Mouse (Mus musculus): ENCODE results near the gene Itpk1. TPM values are rescaled to one million over a fixed set of nuclear protein-coding genes. Genes with fewer than 3 reads are reported as not detected.

Gene Itpk1
- polyA plus RNA-seq, 1 experiment from 2014 or later, result 20.7 TPM

GRCm38 (mm10) chr12:102729855-102730797 lies 25.4 kb upstream of the Itpk1 start:
- Histone ChIP-seq H3K27me3 (no peaks in the 10 kb centered on the region), H3K4me1 (replicated peaks) (peaks cover 24% of the 10 kb centered on the region), H3K4me3 (replicated peaks) (peak overlapping the region; percentile 23), H3K36me3 (no peaks in the 10 kb centered on the region), H3K9me3 (no peaks in the 10 kb centered on the region), H3K27ac (peak overlapping the region; percentile 90), H3K4me2 (replicated peaks) (peak overlapping the region; percentile 46), H3K9ac (replicated peaks) (peak overlapping the region; percentile 44)
- peak; percentile 99 for ATAC-seq
- WGBS, result 30% methylated on average over 26 of the region's 26 CpGs

- no peak for ATAC-seq
- Histone ChIP-seq H3K4me2 (replicated peaks) (no peak overlapping the region), H3K4me3 (replicated peaks) (no peak overlapping the region), H3K36me3 (no peaks in the 10 kb centered on the region), H3K4me1 (replicated peaks) (peaks cover 12% of the 10 kb centered on the region), H3K27me3 (no peaks in the 10 kb centered on the region), H3K9ac (replicated peaks) (no peak overlapping the region), H3K27ac (no peak overlapping the region), H3K9me3 (no peaks in the 10 kb centered on the region)
- WGBS, result 85% methylated on average over 7 of the region's 7 CpGs
These were observed 21.0 kb upstream of the Itpk1 start for GRCm38 (mm10) chr12:102725761-102726175.

GRCm38 (mm10) chr12:102725146-102725545 lies 20.4 kb upstream of the Itpk1 start:
- H3K4me2 ChIP-seq (replicated peaks), result no peak overlapping the region
- no peak for ATAC-seq
- H3K9ac ChIP-seq (replicated peaks), result no peak overlapping the region
- no peak overlapping the region for H3K27ac ChIP-seq
- no peaks in the 10 kb centered on the region for H3K36me3 ChIP-seq
- H3K27me3 ChIP-seq, result no peaks in the 10 kb centered on the region
- peaks cover 7% of the 10 kb centered on the region for H3K4me1 ChIP-seq (replicated peaks)
- H3K4me3 ChIP-seq (replicated peaks), result no peak overlapping the region
- WGBS, result 96% methylated on average over 6 of the region's 6 CpGs
- no peaks in the 10 kb centered on the region for H3K9me3 ChIP-seq

GRCm38 (mm10) chr12:102723861-102724260 lies 19.1 kb upstream of the Itpk1 start:
- no peaks in the 10 kb centered on the region for H3K27me3 ChIP-seq
- H3K4me1 ChIP-seq (replicated peaks), result no peaks in the 10 kb centered on the region
- no peak for ATAC-seq
- no peak overlapping the region for H3K4me2 ChIP-seq (replicated peaks)
- 88% methylated on average over 6 of the region's 6 CpGs for WGBS
- no peaks in the 10 kb centered on the region for H3K36me3 ChIP-seq
- no peak overlapping the region for H3K4me3 ChIP-seq (replicated peaks)
- no peak overlapping the region for H3K27ac ChIP-seq
- H3K9ac ChIP-seq (replicated peaks), result no peak overlapping the region
- no peaks in the 10 kb centered on the region for H3K9me3 ChIP-seq

GRCm38 (mm10) chr12:102722966-102723365 lies 18.2 kb upstream of the Itpk1 start:
- ATAC-seq, result no peak
- Histone ChIP-seq H3K4me1 (replicated peaks) (no peaks in the 10 kb centered on the region), H3K9me3 (no peaks in the 10 kb centered on the region), H3K27ac (no peak overlapping the region), H3K4me3 (replicated peaks) (no peak overlapping the region), H3K9ac (replicated peaks) (no peak overlapping the region), H3K27me3 (no peaks in the 10 kb centered on the region), H3K4me2 (replicated peaks) (no peak overlapping the region), H3K36me3 (no peaks in the 10 kb centered on the region)
- 58% methylated on average over 8 of the region's 8 CpGs for WGBS

- H3K4me2 ChIP-seq (replicated peaks), result no peak overlapping the region
- H3K36me3 ChIP-seq, result no peaks in the 10 kb centered on the region
- H3K27me3 ChIP-seq, result no peaks in the 10 kb centered on the region
- H3K27ac ChIP-seq, result no peak overlapping the region
- H3K9me3 ChIP-seq, result no peaks in the 10 kb centered on the region
- no peaks in the 10 kb centered on the region for H3K4me1 ChIP-seq (replicated peaks)
- no peak overlapping the region for H3K9ac ChIP-seq (replicated peaks)
- ATAC-seq, result peak; percentile 32; the same call in 1 of the 2 replicates
- H3K4me3 ChIP-seq (replicated peaks), result no peak overlapping the region
- 63% methylated on average over 11 of the region's 11 CpGs for WGBS
These were observed 17.7 kb upstream of the Itpk1 start for GRCm38 (mm10) chr12:102722451-102722850.

GRCm38 (mm10) chr12:102719552-102720315 lies 15.0 kb upstream of the Itpk1 start:
- no peaks in the 10 kb centered on the region for H3K36me3 ChIP-seq
- H3K4me3 ChIP-seq (replicated peaks), result no peak overlapping the region; the same call in 1 of the 2 replicates
- WGBS, result 30% methylated on average over 13 of the region's 13 CpGs
- H3K9ac ChIP-seq (replicated peaks), result no peak overlapping the region
- H3K4me1 ChIP-seq (replicated peaks), result no peaks in the 10 kb centered on the region
- no peaks in the 10 kb centered on the region for H3K9me3 ChIP-seq
- no peak overlapping the region for H3K27ac ChIP-seq
- ATAC-seq, result peak; percentile 83
- H3K4me2 ChIP-seq (replicated peaks), result peak overlapping the region; percentile 18; the same call in 1 of the 2 replicates
- H3K27me3 ChIP-seq, result no peaks in the 10 kb centered on the region

- H3K9me3 ChIP-seq, result no peaks in the 10 kb centered on the region
- ATAC-seq, result no peak
- no peaks in the 10 kb centered on the region for H3K36me3 ChIP-seq
- H3K4me2 ChIP-seq (replicated peaks), result no peak overlapping the region
- 81% methylated on average over 10 of the region's 10 CpGs for WGBS
- H3K27ac ChIP-seq, result no peak overlapping the region
- H3K9ac ChIP-seq (replicated peaks), result no peak overlapping the region
- no peaks in the 10 kb centered on the region for H3K27me3 ChIP-seq
- no peaks in the 10 kb centered on the region for H3K4me1 ChIP-seq (replicated peaks)
- H3K4me3 ChIP-seq (replicated peaks), result no peak overlapping the region
These were observed 10.1 kb upstream of the Itpk1 start for GRCm38 (mm10) chr12:102714654-102715395.

GRCm38 (mm10) chr12:102714116-102714515 lies 9.4 kb upstream of the Itpk1 start:
- ATAC-seq, result no peak
- 79% methylated on average over 2 of the region's 2 CpGs for WGBS
- no peaks in the 10 kb centered on the region for H3K9me3 ChIP-seq

GRCm38 (mm10) chr12:102713153-102713865 lies 8.6 kb upstream of the Itpk1 start:
- no peak for ATAC-seq
- no peak overlapping the region for H3K4me3 ChIP-seq (replicated peaks)
- H3K4me1 ChIP-seq (replicated peaks), result no peaks in the 10 kb centered on the region
- H3K27me3 ChIP-seq, result no peaks in the 10 kb centered on the region
- no peak overlapping the region for H3K9ac ChIP-seq (replicated peaks)
- H3K9me3 ChIP-seq, result no peaks in the 10 kb centered on the region
- no peaks in the 10 kb centered on the region for H3K36me3 ChIP-seq
- WGBS, result 80% methylated on average over 20 of the region's 20 CpGs
- no peak overlapping the region for H3K4me2 ChIP-seq (replicated peaks)
- no peak overlapping the region for H3K27ac ChIP-seq

More at GRCm38 (mm10) chr12:102714116-102714515, 9.4 kb upstream of the Itpk1 start:
- H3K27ac ChIP-seq, result no peak overlapping the region
- H3K36me3 ChIP-seq, result no peaks in the 10 kb centered on the region
- H3K27me3 ChIP-seq, result no peaks in the 10 kb centered on the region
- H3K4me3 ChIP-seq (replicated peaks), result no peak overlapping the region
- H3K4me2 ChIP-seq (replicated peaks), result no peak overlapping the region
- no peak overlapping the region for H3K9ac ChIP-seq (replicated peaks)
- no peaks in the 10 kb centered on the region for H3K4me1 ChIP-seq (replicated peaks)

GRCm38 (mm10) chr12:102710851-102711375 lies 6.2 kb upstream of the Itpk1 start:
- WGBS, result 42% methylated on average over 4 of the region's 4 CpGs
- Histone ChIP-seq H3K4me3 (replicated peaks) (no peak overlapping the region), H3K9ac (replicated peaks) (no peak overlapping the region), H3K9me3 (no peaks in the 10 kb centered on the region), H3K36me3 (no peaks in the 10 kb centered on the region), H3K4me1 (replicated peaks) (peaks cover 3% of the 10 kb centered on the region), H3K4me2 (replicated peaks) (no peak overlapping the region), H3K27me3 (0 out of 2 replicates have a peak, but pooled peaks cover 6% of the 10 kb centered on the region), H3K27ac (no peak overlapping the region)
- ATAC-seq, result no peak
